Comparison of ENCODE assay signal across 28 mouse cellular contexts in genomic region chr5:20684112-20684511, GRCm38 (mm10).
DNase-seq lines count a peak whose midpoint lies in the region; ATAC-seq and TF ChIP-seq lines count a peak whose summit lies in the region.
"Had no signal": no experiment of that assay in that cellular context is flagged by ENCODE, and none has a peak within 500 bp of the region (broad histone marks: within the 10 kb centered on the region; RNA-seq: fewer than 3 reads in every experiment).

No protein-coding gene starts in this region.

- H3K9ac ChIP-seq in forebrain, postnatal 0 days: no peak overlapping the region
- no peak overlapping the region for H3K9ac ChIP-seq in forebrain, embryonic 15.5 days (replicated peaks)
- H3K9ac ChIP-seq: embryonic facial prominence, embryonic 13.5 days; embryonic facial prominence, embryonic 15.5 days; forebrain, embryonic 12.5 days had no signal

- no peaks in the 10 kb centered on the region for H3K27me3 ChIP-seq in forebrain, postnatal 0 days (ENCODE audit: insufficient read depth, low read length)
- H3K27me3 ChIP-seq in forebrain, embryonic 15.5 days: no peaks in the 10 kb centered on the region
- H3K27me3 ChIP-seq in heart, embryonic 10.5 days (ENCODE audit: insufficient read depth, poor library complexity, severe bottlenecking): no peaks in the 10 kb centered on the region
- H3K27me3 ChIP-seq: CH12.LX; embryonic facial prominence, embryonic 13.5 days; embryonic facial prominence, embryonic 15.5 days; forebrain, embryonic 12.5 days had no signal

- H3K4me3 ChIP-seq in forebrain, postnatal 0 days (ENCODE audit: low read depth, low read length): no peak overlapping the region
- H3K4me3 ChIP-seq in forebrain, embryonic 15.5 days: no peak overlapping the region
- no peak overlapping the region for H3K4me3 ChIP-seq in heart, embryonic 10.5 days
- H3K4me3 ChIP-seq: embryonic facial prominence, embryonic 13.5 days; embryonic facial prominence, embryonic 15.5 days; erythroblast, embryonic 14.5 days; forebrain, embryonic 10.5 days; forebrain, embryonic 12.5 days had no signal

- no peaks in the 10 kb centered on the region for H3K9me3 ChIP-seq in forebrain, postnatal 0 days (ENCODE audit: low read length)
- 0 out of 2 replicates have a peak, but pooled peaks cover 2% of the 10 kb centered on the region for H3K9me3 ChIP-seq in forebrain, embryonic 15.5 days
- H3K9me3 ChIP-seq in heart, embryonic 10.5 days: no peaks in the 10 kb centered on the region
- H3K9me3 ChIP-seq: embryonic facial prominence, embryonic 13.5 days; embryonic facial prominence, embryonic 15.5 days; forebrain, embryonic 12.5 days; G1E had no signal

- 81% methylated on average over 6 of the region's 6 CpGs for WGBS in forebrain, postnatal 0 days
- 86% methylated on average over 6 of the region's 6 CpGs for WGBS in forebrain, embryonic 15.5 days
- 67% methylated on average over 6 of the region's 6 CpGs for WGBS in heart, embryonic 10.5 days

- H3K27ac ChIP-seq in forebrain, postnatal 0 days (ENCODE audit: low read depth, low read length): no peak overlapping the region
- H3K27ac ChIP-seq in forebrain, embryonic 15.5 days (replicated peaks): no peak overlapping the region
- no peak overlapping the region for H3K27ac ChIP-seq in heart, embryonic 10.5 days
- H3K27ac ChIP-seq: embryonic facial prominence, embryonic 13.5 days; embryonic facial prominence, embryonic 15.5 days; forebrain, embryonic 10.5 days; forebrain, embryonic 12.5 days had no signal

- 0 out of 2 replicates have a peak, but pooled peaks have one; percentile 23 for ATAC-seq in forebrain, postnatal 0 days
- ATAC-seq in forebrain, embryonic 15.5 days (replicated peaks): no peak
- ATAC-seq: activated CD4-positive, CD25-positive, alpha-beta regulatory T cell, adult 4 months; CD4-positive, CD25-positive, alpha-beta regulatory T cell, adult 4 months; forebrain, embryonic 14.5 days; Patski had no signal

- no peaks in the 10 kb centered on the region for H3K36me3 ChIP-seq in forebrain, postnatal 0 days (ENCODE audit: insufficient read depth)
- no peaks in the 10 kb centered on the region for H3K36me3 ChIP-seq in forebrain, embryonic 15.5 days
- no peaks in the 10 kb centered on the region for H3K36me3 ChIP-seq in heart, embryonic 10.5 days
- H3K36me3 ChIP-seq: embryonic facial prominence, embryonic 13.5 days; embryonic facial prominence, embryonic 15.5 days; forebrain, embryonic 10.5 days; forebrain, embryonic 12.5 days; G1E had no signal

- no peak overlapping the region for H3K4me2 ChIP-seq in forebrain, postnatal 0 days (ENCODE audit: low read depth)
- H3K4me2 ChIP-seq in forebrain, embryonic 15.5 days (replicated peaks): no peak overlapping the region
- H3K4me2 ChIP-seq: embryonic facial prominence, embryonic 13.5 days; embryonic facial prominence, embryonic 15.5 days; forebrain, embryonic 12.5 days had no signal

- no peak for TF ChIP-seq CTCF in forebrain, postnatal 0 days (IDR thresholded peaks at IDR 0.05; ENCODE audit: low read depth)

- no peaks in the 10 kb centered on the region for H3K4me1 ChIP-seq in forebrain, postnatal 0 days (ENCODE audit: insufficient read depth)
- no peaks in the 10 kb centered on the region for H3K4me1 ChIP-seq in forebrain, embryonic 15.5 days
- H3K4me1 ChIP-seq in heart, embryonic 10.5 days: no peaks in the 10 kb centered on the region
- H3K4me1 ChIP-seq: embryonic facial prominence, embryonic 13.5 days; embryonic facial prominence, embryonic 15.5 days had no signal

- DNase-seq in forebrain, postnatal 0 days: no peak
- DNase-seq in heart, adult 11 months: peak; percentile 41
- DNase-seq in heart, embryonic 10.5 days (ENCODE audit: low spot score): no peak
- peak; percentile 75 for DNase-seq in brain, adult 2 months (ENCODE audit: low read depth, low spot score)
- no peak for DNase-seq in layer of hippocampus, adult 9-10 months (ENCODE audit: low spot score)
- DNase-seq: adrenal gland, adult 8-10 months; adrenal gland, postnatal 14 days; adrenal gland, postnatal 36 days; B cell, adult 2 months; cerebellum, adult 11 months; cerebellum, adult 18-20 months; cerebellum, adult 8-10 months; cerebellum, adult 9-11 months; cerebellum, postnatal 14 days; cerebellum, postnatal 36 days; embryo, embryonic 11 days had no signal

Comparison
In these comparisons a context has a peak if more than half of its experiments do, and no peak if none do; other contexts are left out.
1. DNase-seq: peak in heart, adult 11 months (single experiment) and brain, adult 2 months (single experiment); none in forebrain, postnatal 0 days (single experiment), heart, embryonic 10.5 days (single experiment) and layer of hippocampus, adult 9-10 months (single experiment).